Mouse (Mus musculus): ENCODE results near the gene Gm10382. TPM values are rescaled to one million over a fixed set of nuclear protein-coding genes. Genes with fewer than 3 reads are reported as not detected.
"Not testable (repeated sequence)": the region's sequence is repeated elsewhere in the genome, so short reads cannot be mapped to it uniquely, and the experiment has no call there.

Gm10382 gene
- polyA plus RNA-seq, 1 experiment from 2014 or later = 0.65 TPM

- ATAC-seq (ENCODE audit: low FRiP score, low read depth) = peak; percentile 40
- Histone ChIP-seq H3K4me1 (replicated peaks) (peaks cover 55% of the 10 kb centered on the region), H3K4me3 (peak within 1 kb of the TSS; percentile 76), H3K27me3 (no peaks in the 10 kb centered on the region), H3K4me2 (peak within 1 kb of the TSS; percentile 81), H3K9ac (peak within 1 kb of the TSS; percentile 96), H3K36me3 (peaks cover 12% of the 10 kb centered on the region), H3K9me3 (no peaks in the 10 kb centered on the region), H3K27ac (replicated peaks) (peak within 1 kb of the TSS; percentile 96)
- under 1% methylated on average over 68 of the region's 69 CpGs for WGBS
Measured at GRCm38 (mm10) chr5:125389579-125390441, 688 bp downstream of the Gm10382 start, which contains the start of gene Ubc. Ubc (minus strand) TSS chr5:125390202.

GRCm38 (mm10) chr5:125390906-125391477 lies 1.9 kb downstream of the Gm10382 start:
- Histone ChIP-seq H3K4me1 (replicated peaks) (peaks cover 50% of the 10 kb centered on the region), H3K9ac (no peak overlapping the region), H3K4me3 (no peak overlapping the region), H3K36me3 (peaks cover under 1% of the 10 kb centered on the region), H3K4me2 (no peak overlapping the region), H3K9me3 (no peaks in the 10 kb centered on the region), H3K27me3 (no peaks in the 10 kb centered on the region), H3K27ac (replicated peaks) (peak overlapping the region; percentile 96; the same call in 1 of the 2 replicates)
- WGBS = 94% methylated on average over 3 of the region's 3 CpGs
- ATAC-seq (ENCODE audit: low FRiP score, low read depth) = no peak

GRCm38 (mm10) chr5:125391609-125392008 lies 2.5 kb downstream of the Gm10382 start:
- H3K27ac ChIP-seq (replicated peaks) = peak overlapping the region; percentile 98
- H3K9me3 ChIP-seq = no peaks in the 10 kb centered on the region
- WGBS = 77% methylated on average over 5 of the region's 5 CpGs
- no peak for ATAC-seq (ENCODE audit: low FRiP score, low read depth)
- H3K9ac ChIP-seq = no peak overlapping the region
- H3K4me1 ChIP-seq (replicated peaks) = peaks cover 49% of the 10 kb centered on the region
- no peaks in the 10 kb centered on the region for H3K27me3 ChIP-seq
- no peak overlapping the region for H3K4me2 ChIP-seq
- no peak overlapping the region for H3K4me3 ChIP-seq
- no peaks in the 10 kb centered on the region for H3K36me3 ChIP-seq

GRCm38 (mm10) chr5:125392176-125392575 lies 3.1 kb downstream of the Gm10382 start:
- not testable (repeated sequence) for H3K36me3 ChIP-seq; H3K9me3 ChIP-seq; H3K27me3 ChIP-seq; H3K9ac ChIP-seq; H3K4me2 ChIP-seq; H3K4me3 ChIP-seq; ATAC-seq (ENCODE audit: low FRiP score, low read depth)
- 94% methylated on average over 4 of the region's 4 CpGs for WGBS
- Histone ChIP-seq H3K4me1 (replicated peaks) (peaks cover 49% of the 10 kb centered on the region), H3K27ac (replicated peaks) (peak overlapping the region; percentile 98)

- Histone ChIP-seq H3K27ac (replicated peaks) (peak overlapping the region; percentile 98), H3K4me2 (peak overlapping the region; percentile 56), H3K4me3 (peak overlapping the region; percentile 4; the same call in 1 of the 2 replicates), H3K4me1 (replicated peaks) (peaks cover 49% of the 10 kb centered on the region), H3K27me3 (no peaks in the 10 kb centered on the region), H3K9ac (0 out of 2 replicates have a peak overlapping the region, but pooled peaks have one; percentile 8), H3K9me3 (no peaks in the 10 kb centered on the region), H3K36me3 (no peaks in the 10 kb centered on the region)
- peak; percentile 5 for ATAC-seq (ENCODE audit: low FRiP score, low read depth)
- 21% methylated on average over 1 of the region's 1 CpGs for WGBS
Measured at GRCm38 (mm10) chr5:125392618-125392976, 3.5 kb downstream of the Gm10382 start.

GRCm38 (mm10) chr5:125392977-125393621 lies 4.0 kb downstream of the Gm10382 start:
- H3K27ac ChIP-seq (replicated peaks) = peak overlapping the region; percentile 98

GRCm38 (mm10) chr5:125393622-125394603 lies 4.8 kb downstream of the Gm10382 start:
- peak overlapping the region; percentile 56 for H3K4me2 ChIP-seq
- H3K36me3 ChIP-seq = no peaks in the 10 kb centered on the region
- no peaks in the 10 kb centered on the region for H3K27me3 ChIP-seq
- peak overlapping the region; percentile 31 for H3K4me3 ChIP-seq
- H3K27ac ChIP-seq (replicated peaks) = peak overlapping the region; percentile 98
- peak; percentile 57 for ATAC-seq (ENCODE audit: low FRiP score, low read depth)
- H3K9me3 ChIP-seq = no peaks in the 10 kb centered on the region
- WGBS = 7% methylated on average over 22 of the region's 25 CpGs
- H3K4me1 ChIP-seq (replicated peaks) = peaks cover 41% of the 10 kb centered on the region
- peak overlapping the region; percentile 39 for H3K9ac ChIP-seq

More at GRCm38 (mm10) chr5:125392977-125393621, 4.0 kb downstream of the Gm10382 start:
- ATAC-seq (ENCODE audit: low FRiP score, low read depth) = peak; percentile 93
- Histone ChIP-seq H3K4me1 (replicated peaks) (peaks cover 48% of the 10 kb centered on the region), H3K9ac (peak overlapping the region; percentile 39), H3K4me3 (peak overlapping the region; percentile 31), H3K9me3 (no peaks in the 10 kb centered on the region), H3K36me3 (no peaks in the 10 kb centered on the region), H3K27me3 (no peaks in the 10 kb centered on the region), H3K4me2 (peak overlapping the region; percentile 56)
- WGBS = 0% methylated on average over 20 of the region's 20 CpGs

- H3K9ac ChIP-seq = no peak overlapping the region; the same call in 1 of the 2 replicates
- peaks cover 40% of the 10 kb centered on the region for H3K4me1 ChIP-seq (replicated peaks)
- ATAC-seq (ENCODE audit: low FRiP score, low read depth) = no peak
- H3K36me3 ChIP-seq = no peaks in the 10 kb centered on the region
- WGBS = 53% methylated on average over 3 of the region's 3 CpGs
- H3K4me3 ChIP-seq = no peak overlapping the region
- peak overlapping the region; percentile 56 for H3K4me2 ChIP-seq
- H3K27me3 ChIP-seq = no peaks in the 10 kb centered on the region
- H3K27ac ChIP-seq (replicated peaks) = peak overlapping the region; percentile 98
- H3K9me3 ChIP-seq = no peaks in the 10 kb centered on the region
Measured at GRCm38 (mm10) chr5:125395008-125395407, 5.9 kb downstream of the Gm10382 start.

- H3K9me3 ChIP-seq = no peaks in the 10 kb centered on the region
- 48% methylated on average over 7 of the region's 7 CpGs for WGBS
- no peak for ATAC-seq (ENCODE audit: low FRiP score, low read depth)
Measured at GRCm38 (mm10) chr5:125400903-125401302, 11.8 kb downstream of the Gm10382 start.

GRCm38 (mm10) chr5:125402476-125402875 lies 13.4 kb downstream of the Gm10382 start:
- no peak overlapping the region for H3K9ac ChIP-seq
- WGBS = 56% methylated on average over 10 of the region's 10 CpGs
- no peaks in the 10 kb centered on the region for H3K27me3 ChIP-seq
- no peak overlapping the region for H3K4me3 ChIP-seq
- H3K36me3 ChIP-seq = no peaks in the 10 kb centered on the region
- ATAC-seq (ENCODE audit: low FRiP score, low read depth) = no peak
- H3K4me2 ChIP-seq = no peak overlapping the region
- no peak overlapping the region for H3K27ac ChIP-seq (replicated peaks)
- H3K4me1 ChIP-seq (replicated peaks) = peaks cover 17% of the 10 kb centered on the region
- H3K9me3 ChIP-seq = no peaks in the 10 kb centered on the region

More at GRCm38 (mm10) chr5:125400903-125401302, 11.8 kb downstream of the Gm10382 start:
- H3K4me1 ChIP-seq (replicated peaks) = peaks cover 7% of the 10 kb centered on the region; the same call in 1 of the 2 replicates
- no peak overlapping the region for H3K27ac ChIP-seq (replicated peaks)
- no peaks in the 10 kb centered on the region for H3K36me3 ChIP-seq
- H3K9ac ChIP-seq = no peak overlapping the region
- no peak overlapping the region for H3K4me2 ChIP-seq
- no peak overlapping the region for H3K4me3 ChIP-seq
- H3K27me3 ChIP-seq = no peaks in the 10 kb centered on the region

- Histone ChIP-seq H3K9ac (no peak overlapping the region), H3K4me3 (no peak overlapping the region), H3K9me3 (no peaks in the 10 kb centered on the region), H3K4me2 (no peak overlapping the region), H3K27me3 (no peaks in the 10 kb centered on the region), H3K36me3 (no peaks in the 10 kb centered on the region), H3K4me1 (replicated peaks) (peaks cover 19% of the 10 kb centered on the region), H3K27ac (replicated peaks) (no peak overlapping the region)
- ATAC-seq (ENCODE audit: low FRiP score, low read depth) = no peak
- 69% methylated on average over 6 of the region's 6 CpGs for WGBS
Measured at GRCm38 (mm10) chr5:125402991-125403390, 13.9 kb downstream of the Gm10382 start.
